Mouse (Mus musculus): ENCODE measurements around the gene Hoxd12. TPM values are rescaled to one million over a fixed set of nuclear protein-coding genes. Genes with fewer than 3 reads are reported as not detected.
A peak's percentile ranks its signal among the peaks of the same experiment; 100 is the strongest.

Gene Hoxd12
- polyA plus RNA-seq, 1 experiment: not detected

DNA sequence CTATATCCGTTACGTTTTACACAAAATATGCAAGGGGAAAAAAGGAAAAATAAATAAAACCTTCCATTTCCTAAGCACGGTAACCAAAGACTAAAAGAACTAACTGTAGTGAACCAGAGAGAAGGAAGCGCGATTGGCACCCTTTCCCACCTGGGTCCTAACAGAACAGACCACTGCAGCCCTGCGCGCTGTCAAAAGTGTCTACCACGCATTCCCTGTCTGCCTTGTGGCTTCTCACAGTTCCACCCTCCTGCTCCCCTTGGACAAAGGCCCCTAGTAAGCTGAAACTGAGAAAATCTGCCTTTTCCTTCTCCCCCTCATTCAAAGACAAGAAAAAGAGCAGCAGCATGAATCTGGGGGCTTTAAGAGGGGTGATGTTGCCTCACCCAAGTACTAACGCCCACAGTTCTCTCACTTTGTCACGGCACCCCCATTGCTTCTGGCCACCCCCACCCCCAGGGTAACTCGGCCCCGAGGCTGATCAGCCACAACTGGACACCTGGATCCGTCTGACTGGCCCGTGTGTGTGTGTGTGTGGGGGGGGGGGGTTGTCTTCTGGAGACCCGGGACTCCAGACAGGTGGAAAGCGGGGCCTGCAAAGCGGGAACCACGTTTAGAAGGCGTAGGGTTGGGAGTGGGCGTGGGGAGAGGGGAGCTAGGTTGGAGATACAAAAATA, 19.9 kb upstream of the Hoxd12 start:
- Histone ChIP-seq H3K27ac (ENCODE audit: control insufficient read depth, insufficient read depth, low read depth, low read length, poor library complexity) (no peak overlapping the region), H3K4me3 (replicated peaks; ENCODE audit: control insufficient read depth, low read depth, low read length) (no peak overlapping the region)
- 14% methylated on average over 20 of the region's 20 CpGs for WGBS

DNA sequence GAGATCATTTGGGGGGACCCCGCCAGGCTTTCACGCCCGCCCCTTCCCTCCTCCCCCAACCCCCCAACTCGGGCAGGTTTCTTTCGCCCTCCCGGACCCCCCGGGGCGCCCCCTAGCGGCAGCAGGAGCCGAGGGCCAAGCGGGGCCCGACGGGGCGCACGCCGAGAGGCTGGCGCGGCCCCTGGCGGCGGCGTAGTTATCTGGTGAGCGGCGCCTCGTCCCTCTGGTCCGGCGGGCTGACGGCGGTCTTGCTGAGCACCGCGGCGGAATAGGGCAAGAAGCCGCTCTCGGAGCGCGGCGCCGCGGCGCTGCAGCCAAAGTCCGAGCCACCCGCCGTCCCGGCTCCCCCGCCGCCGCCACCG, 19.4 kb upstream of the Hoxd12 start:
- TF ChIP-seq CTCF (IDR thresholded peaks at IDR 0.05; ENCODE audit: control insufficient read depth, insufficient read depth, low read length): peak; percentile 40; the same call in 1 of the 2 replicates
- no peak for TF ChIP-seq POLR2A (IDR thresholded peaks at IDR 0.05; ENCODE audit: borderline replicate concordance, control insufficient read depth, low read depth, low read length)
- H3K4me1 ChIP-seq (ENCODE audit: control insufficient read depth, insufficient read depth, low read length): no peaks in the 10 kb centered on the region; the same call in 1 of the 2 replicates

More for the DNA sequence above, 19.9 kb upstream of the Hoxd12 start:
- no peaks in the 10 kb centered on the region; the same call in 1 of the 2 replicates for H3K4me1 ChIP-seq (ENCODE audit: control insufficient read depth, insufficient read depth, low read length)
- TF ChIP-seq CTCF (IDR thresholded peaks at IDR 0.05; ENCODE audit: control insufficient read depth, insufficient read depth, low read length) (no peak), POLR2A (IDR thresholded peaks at IDR 0.05; ENCODE audit: borderline replicate concordance, control insufficient read depth, low read depth, low read length) (no peak)

DNA sequence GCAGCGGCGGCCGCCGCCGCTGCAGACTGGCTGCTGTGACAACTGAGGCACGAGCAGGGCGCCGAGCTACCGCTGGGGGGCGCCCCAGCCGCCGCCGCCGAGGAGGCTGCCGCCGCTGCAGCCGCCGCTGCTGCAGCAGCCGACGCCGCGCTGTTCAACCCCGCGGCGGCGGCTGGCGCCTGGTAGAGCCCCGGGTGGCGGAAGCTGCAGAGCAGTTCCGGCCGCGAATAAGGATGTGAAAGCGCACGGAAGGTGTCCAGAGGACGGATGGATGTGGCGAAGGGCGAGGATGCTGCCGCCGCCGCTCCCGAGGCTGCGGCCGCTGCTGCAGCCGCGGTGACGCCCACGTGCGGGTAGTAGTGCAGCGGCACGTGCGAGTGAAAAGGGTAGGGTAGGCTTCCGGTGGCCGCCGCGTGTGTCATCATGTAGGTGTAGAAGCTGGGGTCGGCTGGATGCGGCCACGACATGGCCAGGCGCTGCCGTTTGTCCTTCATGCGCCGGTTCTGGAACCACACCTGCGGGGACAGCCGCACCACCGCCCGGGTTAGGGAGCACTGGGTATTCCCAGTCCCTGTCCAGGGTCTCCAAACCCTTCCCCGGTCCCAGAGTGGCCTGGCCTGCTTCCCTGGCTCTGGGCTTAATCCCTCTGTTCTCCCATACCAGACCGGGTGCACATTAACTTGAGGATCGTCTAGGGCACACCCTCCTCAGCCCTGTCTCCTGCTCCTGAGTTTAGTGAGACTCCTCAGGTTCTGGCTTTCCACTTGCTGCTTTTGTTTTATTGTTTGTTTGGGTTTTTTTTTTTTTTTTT, 18.8 kb upstream of the Hoxd12 start:
- TF ChIP-seq POLR2A (IDR thresholded peaks at IDR 0.05; ENCODE audit: borderline replicate concordance, control insufficient read depth, low read depth, low read length) (no peak), CTCF (IDR thresholded peaks at IDR 0.05; ENCODE audit: control insufficient read depth, insufficient read depth, low read length) (no peak)
- WGBS: 3% methylated on average over 67 of the region's 69 CpGs
- peak overlapping the region; percentile 24 for H3K4me3 ChIP-seq (replicated peaks; ENCODE audit: control insufficient read depth, low read depth, low read length)

More for the DNA sequence above, 19.4 kb upstream of the Hoxd12 start:
- Histone ChIP-seq H3K4me3 (replicated peaks; ENCODE audit: control insufficient read depth, low read depth, low read length) (no peak overlapping the region), H3K27ac (ENCODE audit: control insufficient read depth, insufficient read depth, low read depth, low read length, poor library complexity) (no peak overlapping the region; the same call in 1 of the 2 replicates)
- 7% methylated on average over 38 of the region's 47 CpGs for WGBS

DNA sequence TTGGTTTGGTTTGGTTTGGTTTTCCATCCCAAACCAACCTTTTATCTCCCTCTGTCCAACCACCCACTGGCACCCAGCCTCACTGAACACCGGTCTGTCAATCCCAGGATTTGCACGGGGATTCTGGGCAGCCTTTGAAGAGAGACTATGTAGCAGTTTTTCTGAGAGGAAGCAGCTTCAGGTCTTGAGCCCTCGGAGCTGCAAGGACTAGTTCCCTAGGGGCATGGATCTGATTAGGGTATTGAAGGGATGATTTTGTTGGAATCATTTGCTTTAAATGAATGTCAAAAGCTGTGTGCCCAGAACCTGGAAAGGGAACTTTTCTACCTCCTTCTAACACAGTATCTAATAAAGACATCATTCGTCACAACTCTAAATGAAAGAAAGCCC, 18.2 kb upstream of the Hoxd12 start:
- WGBS: 10% methylated on average over 4 of the region's 4 CpGs
- Histone ChIP-seq H3K27ac (ENCODE audit: control insufficient read depth, insufficient read depth, low read depth, low read length, poor library complexity) (no peak overlapping the region), H3K4me3 (replicated peaks; ENCODE audit: control insufficient read depth, low read depth, low read length) (no peak overlapping the region), H3K4me1 (ENCODE audit: control insufficient read depth, insufficient read depth, low read length) (no peaks in the 10 kb centered on the region; the same call in 1 of the 2 replicates)
- TF ChIP-seq POLR2A (IDR thresholded peaks at IDR 0.05; ENCODE audit: borderline replicate concordance, control insufficient read depth, low read depth, low read length) (no peak), CTCF (IDR thresholded peaks at IDR 0.05; ENCODE audit: control insufficient read depth, insufficient read depth, low read length) (no peak)

More for the DNA sequence above, 18.8 kb upstream of the Hoxd12 start:
- H3K4me1 ChIP-seq (ENCODE audit: control insufficient read depth, insufficient read depth, low read length): no peaks in the 10 kb centered on the region; the same call in 1 of the 2 replicates
- H3K27ac ChIP-seq (ENCODE audit: control insufficient read depth, insufficient read depth, low read depth, low read length, poor library complexity): no peak overlapping the region; the same call in 1 of the 2 replicates

DNA sequence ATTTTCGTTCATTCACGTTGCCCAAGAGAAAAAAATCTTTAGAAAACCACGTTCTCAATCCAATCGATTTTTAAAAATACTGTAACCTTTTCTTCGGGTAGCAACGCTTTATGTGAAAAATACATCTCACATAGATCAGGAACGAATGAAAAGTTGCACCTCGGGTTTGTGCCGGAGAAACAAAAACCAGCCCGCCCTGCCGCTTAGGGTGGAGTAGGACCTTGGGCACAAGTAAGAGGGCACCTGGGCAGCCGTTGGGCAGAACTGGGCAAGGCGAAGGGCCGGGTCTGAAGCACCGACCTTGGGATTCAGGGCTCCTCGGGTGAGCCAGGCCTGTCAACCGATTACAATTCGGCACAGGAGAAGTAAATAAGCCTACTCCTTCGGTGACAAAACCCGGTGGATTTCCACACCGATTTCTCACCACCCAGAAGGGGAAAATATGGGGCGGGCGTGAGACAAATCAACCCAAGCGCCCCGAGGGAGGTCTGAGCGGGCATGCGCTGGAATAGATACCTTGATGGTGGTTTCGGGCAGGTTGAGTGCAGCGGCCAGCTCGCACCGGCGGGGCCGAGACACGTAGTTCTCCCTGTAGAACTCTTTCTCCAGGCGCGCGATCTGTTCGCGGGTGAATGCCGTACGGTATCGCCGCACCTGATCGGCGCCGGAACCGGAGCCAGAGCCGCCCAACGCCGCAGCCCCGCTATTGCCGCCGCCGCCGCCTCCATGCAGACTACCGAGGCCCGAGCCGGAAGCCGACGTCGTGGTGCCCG, 17.4 kb upstream of the Hoxd12 start:
- no peak for TF ChIP-seq CTCF (IDR thresholded peaks at IDR 0.05; ENCODE audit: control insufficient read depth, insufficient read depth, low read length)
- no peak overlapping the region for H3K4me3 ChIP-seq (replicated peaks; ENCODE audit: control insufficient read depth, low read depth, low read length)
- WGBS: 4% methylated on average over 62 of the region's 62 CpGs
- H3K4me1 ChIP-seq (ENCODE audit: control insufficient read depth, insufficient read depth, low read length): no peaks in the 10 kb centered on the region; the same call in 1 of the 2 replicates
- no peak overlapping the region for H3K27ac ChIP-seq (ENCODE audit: control insufficient read depth, insufficient read depth, low read depth, low read length, poor library complexity)

DNA sequence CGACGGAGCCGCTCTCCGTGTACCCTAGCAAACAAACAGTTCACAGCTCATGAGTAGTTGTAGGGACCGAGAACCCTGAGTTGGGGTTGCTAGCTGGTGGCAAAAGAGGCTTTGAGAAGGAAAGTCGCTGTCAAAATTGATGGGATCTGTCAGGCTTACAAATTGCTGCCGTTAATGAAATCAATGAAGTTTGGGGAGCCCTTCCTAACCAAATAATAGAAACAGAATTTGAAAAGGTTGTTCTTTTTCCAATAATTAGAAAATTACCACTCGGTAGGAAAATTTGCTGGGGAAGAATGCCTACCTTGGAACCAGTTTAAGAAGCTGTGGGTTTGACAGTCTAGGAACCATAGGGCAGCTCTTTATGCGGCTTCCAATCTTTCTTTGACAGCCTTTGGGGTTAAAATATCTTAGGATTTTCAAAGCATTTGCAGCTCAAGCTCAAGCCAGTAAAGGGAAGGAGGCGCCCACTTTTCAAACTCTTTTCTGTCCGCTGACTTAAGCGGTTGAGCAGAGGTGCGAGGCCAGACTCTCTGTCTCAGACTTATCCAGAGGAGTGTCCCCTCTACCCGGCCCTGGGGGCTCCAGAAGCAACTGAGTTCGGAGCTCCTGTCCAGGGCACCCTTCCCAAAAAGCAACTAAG, 16.7 kb upstream of the Hoxd12 start:
- no peak overlapping the region for H3K4me3 ChIP-seq (replicated peaks; ENCODE audit: control insufficient read depth, low read depth, low read length)
- WGBS: 6% methylated on average over 15 of the region's 15 CpGs
- TF ChIP-seq CTCF (IDR thresholded peaks at IDR 0.05; ENCODE audit: control insufficient read depth, insufficient read depth, low read length) (no peak), POLR2A (IDR thresholded peaks at IDR 0.05; ENCODE audit: borderline replicate concordance, control insufficient read depth, low read depth, low read length) (no peak)
- H3K4me1 ChIP-seq (ENCODE audit: control insufficient read depth, insufficient read depth, low read length): no peaks in the 10 kb centered on the region; the same call in 1 of the 2 replicates
- H3K27ac ChIP-seq (ENCODE audit: control insufficient read depth, insufficient read depth, low read depth, low read length, poor library complexity): no peak overlapping the region

DNA sequence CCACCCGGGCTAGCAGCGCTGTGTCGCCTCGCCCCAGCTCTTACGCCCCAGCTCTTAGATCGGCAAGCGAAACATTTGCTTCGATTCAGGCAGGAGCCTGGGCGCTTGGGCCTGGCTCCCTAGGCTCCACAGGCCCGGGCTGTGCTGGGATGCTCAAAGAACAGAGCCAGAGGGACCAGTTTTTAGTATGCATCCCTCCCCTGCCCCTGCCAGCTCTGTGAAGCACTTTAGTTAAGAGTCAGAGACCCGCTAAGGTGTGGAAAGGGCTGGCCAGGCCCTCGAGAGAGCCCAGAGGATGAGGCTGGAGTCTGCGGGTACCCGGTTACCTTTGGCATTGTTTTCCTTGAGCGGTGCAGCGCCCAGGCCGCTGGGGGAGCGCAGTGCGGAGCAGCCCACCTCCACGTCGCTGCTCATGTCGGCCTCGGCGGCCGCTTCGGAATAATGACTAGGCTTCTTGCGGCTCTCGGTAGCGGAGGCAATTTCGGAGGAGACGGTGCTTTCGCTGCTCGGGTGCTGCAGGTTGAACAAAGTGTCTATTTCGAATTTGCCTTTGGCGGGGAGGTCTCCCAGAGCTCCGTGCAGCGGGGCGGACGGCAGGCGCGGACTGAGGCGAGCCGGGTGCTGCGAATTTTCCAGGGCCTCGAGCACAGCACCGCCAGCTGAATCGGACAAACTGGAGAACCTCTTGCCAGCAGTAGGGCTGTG, 16.0 kb upstream of the Hoxd12 start:
- TF ChIP-seq CTCF (IDR thresholded peaks at IDR 0.05; ENCODE audit: control insufficient read depth, insufficient read depth, low read length) (no peak), POLR2A (IDR thresholded peaks at IDR 0.05; ENCODE audit: borderline replicate concordance, control insufficient read depth, low read depth, low read length) (no peak)
- WGBS: 4% methylated on average over 47 of the region's 47 CpGs
- no peak overlapping the region for H3K4me3 ChIP-seq (replicated peaks; ENCODE audit: control insufficient read depth, low read depth, low read length)

More for the DNA sequence above, 16.0 kb upstream of the Hoxd12 start:
- Histone ChIP-seq H3K27ac (ENCODE audit: control insufficient read depth, insufficient read depth, low read depth, low read length, poor library complexity) (no peak overlapping the region), H3K4me1 (ENCODE audit: control insufficient read depth, insufficient read depth, low read length) (no peaks in the 10 kb centered on the region; the same call in 1 of the 2 replicates)
